Mouse (Mus musculus): Measurements from ENCODE around the gene Zfp462. TPM values are rescaled to one million over a fixed set of nuclear protein-coding genes. Genes with fewer than 3 reads are reported as not detected.
A peak's percentile ranks its signal among the peaks of the same experiment; 100 is the strongest.
"Not testable (repeated sequence)": the region's sequence is repeated elsewhere in the genome, so short reads cannot be mapped to it uniquely, and the experiment has no call there.

The Zfp462 gene
- total RNA-seq, 2 experiments from 2014 or later: 50.5 to 58.9 TPM

DNA sequence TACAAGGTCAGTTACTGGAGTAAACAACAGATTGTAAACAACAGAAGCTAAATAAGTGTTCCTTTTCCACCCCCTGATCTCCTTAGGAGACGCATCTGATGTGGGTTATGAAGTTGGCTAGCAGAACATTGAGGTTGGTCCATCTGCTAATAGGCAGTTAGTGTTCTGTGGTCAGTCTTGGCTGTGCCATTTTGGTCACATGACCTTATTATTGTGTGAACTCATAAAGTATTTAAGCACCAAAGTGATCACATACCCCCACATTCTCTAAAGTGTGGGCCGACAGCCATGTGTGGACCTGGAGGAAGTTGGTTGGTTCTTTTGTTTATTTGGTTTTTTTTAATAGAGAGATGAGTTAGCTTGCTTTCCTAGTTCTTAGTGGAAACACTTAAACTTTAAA is 39.7 kb downstream of the Zfp462 start:
- intact Hi-C loops (cut with DNase I): no loop called here
- DNase-seq (ENCODE audit: low spot score in 2 of 2): no peak

DNA sequence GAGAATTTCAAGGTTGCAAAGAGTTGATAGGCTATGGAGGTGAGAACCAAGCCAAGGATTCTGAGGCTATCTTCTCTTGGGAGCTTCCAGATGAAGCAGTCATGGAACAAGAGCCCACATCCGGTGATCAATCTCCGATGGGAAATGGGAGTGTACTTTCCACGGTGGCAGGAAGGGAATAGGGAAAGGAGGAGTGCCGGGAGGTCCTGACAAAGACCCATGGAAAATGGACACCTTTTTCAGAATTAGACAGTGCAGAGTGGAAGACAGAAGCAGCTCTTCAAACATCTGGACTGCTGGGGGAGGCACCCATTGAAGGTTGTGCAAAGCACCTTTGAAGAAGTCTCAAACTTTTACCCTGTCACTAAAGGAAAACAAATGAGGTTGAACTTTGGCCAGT is 41.8 kb downstream of the Zfp462 start:
- intact Hi-C loops (cut with DNase I): no loop called here
- DNase-seq (ENCODE audit: low spot score in 2 of 2): no peak

DNA sequence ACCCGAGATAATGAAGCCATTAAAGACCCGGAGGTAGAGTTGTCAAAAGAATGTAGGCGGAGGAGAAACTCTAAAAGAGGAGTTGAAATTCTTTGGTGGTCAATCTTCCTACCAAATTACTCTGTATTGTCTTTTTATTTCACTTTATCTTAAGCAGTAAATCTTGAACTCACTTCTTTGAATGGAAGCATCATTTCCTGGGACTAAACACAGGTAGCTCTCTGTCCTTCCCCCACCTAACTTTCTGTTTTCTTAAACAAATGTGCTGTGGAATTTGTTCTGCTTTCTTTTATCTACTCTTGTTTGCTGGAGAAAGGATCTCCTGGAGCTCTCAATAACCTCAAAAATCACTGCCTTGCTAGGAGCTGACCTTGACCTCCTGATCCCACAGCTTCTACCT is 42.4 kb downstream of the Zfp462 start:
- intact Hi-C loops (cut with DNase I): no loop called here
- DNase-seq (ENCODE audit: low spot score in 2 of 2): no peak

DNA sequence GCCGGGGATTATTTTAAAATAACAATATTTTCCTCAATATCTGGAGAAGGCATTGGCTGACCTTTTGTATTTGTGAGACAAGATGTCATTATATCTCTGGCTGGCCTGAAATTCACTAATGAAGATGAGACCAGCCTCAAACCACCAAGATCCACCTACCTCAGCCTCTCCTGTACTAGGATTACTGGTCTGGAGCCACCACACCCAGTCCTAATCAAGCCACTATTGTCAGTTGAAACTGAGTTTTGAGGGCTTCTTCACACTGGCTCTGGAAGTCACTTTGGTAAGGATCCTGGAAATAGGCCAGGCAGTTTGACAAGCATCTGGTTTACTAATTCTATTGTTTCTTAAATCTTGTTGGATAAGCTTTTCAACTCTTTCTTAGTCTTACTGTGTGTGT is 43.1 kb downstream of the Zfp462 start:
- intact Hi-C loops (cut with DNase I): no loop called here
- DNase-seq (ENCODE audit: low spot score in 2 of 2): no peak

DNA sequence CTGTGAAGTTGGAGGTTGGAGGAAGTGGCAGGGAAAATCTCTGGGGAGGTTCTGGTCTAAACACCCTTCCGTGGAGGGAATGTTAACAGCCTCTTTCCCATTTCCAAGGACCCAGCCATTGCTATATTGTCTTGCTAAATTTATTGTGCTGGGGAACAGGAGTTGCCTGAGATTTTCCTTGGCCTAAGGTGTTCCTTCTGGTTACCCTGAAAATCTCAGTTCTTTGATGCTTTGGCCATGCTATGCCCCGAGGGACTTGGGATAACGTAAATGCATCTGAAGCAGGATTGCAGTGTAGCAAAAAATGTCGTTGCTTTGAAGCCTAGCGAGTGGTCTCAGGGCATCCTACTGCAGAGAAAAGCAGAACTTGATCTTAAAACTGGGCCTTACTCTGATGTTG is 47.1 kb downstream of the Zfp462 start:
- intact Hi-C loops (cut with DNase I): no loop called here
- DNase-seq (ENCODE audit: low spot score in 2 of 2): no peak

DNA sequence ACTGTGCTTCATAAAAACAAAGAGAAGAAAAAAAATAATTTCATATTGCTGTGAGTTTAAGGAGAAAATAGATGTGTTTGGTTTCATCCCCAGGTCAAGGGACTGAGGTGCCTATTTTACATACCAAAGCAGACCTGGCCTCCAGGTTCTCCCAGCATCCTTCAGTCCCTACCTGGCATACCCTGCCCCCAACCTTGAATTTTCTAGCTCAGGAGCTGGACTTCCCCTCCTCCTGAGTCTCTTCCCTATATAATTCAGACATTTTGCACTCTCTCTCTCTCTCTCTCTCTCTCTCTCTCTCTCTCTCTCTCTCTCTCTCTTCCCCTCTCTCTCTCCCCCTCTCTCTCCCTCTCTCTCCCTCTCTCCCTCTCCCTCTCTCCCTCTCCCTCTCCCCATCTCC is 48.2 kb downstream of the Zfp462 start:
- DNase-seq (ENCODE audit: low spot score in 2 of 2); intact Hi-C loops (cut with DNase I): not testable (repeated sequence)

DNA sequence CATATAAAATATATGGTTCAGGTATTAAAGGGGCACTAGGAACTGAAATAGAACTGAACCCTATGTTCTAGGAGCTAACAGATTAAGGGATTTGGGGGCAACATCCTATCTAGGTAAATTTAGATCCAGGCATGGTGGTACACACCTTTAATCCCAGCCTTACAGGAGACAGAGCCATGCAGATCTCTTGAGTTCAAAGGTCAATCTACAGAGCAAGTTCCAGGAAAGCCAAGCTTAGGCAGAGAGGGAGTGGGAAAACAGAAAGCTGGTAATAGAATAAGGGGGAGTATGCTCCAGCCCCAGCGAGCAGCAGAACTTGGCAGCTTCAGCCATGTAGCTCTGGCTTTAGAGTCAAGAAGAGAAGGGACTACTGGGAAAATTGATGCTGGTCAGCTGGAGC is 50.4 kb downstream of the Zfp462 start:
- intact Hi-C loops (cut with DNase I): no loop called here
- DNase-seq (ENCODE audit: low spot score in 2 of 2): no peak

DNA sequence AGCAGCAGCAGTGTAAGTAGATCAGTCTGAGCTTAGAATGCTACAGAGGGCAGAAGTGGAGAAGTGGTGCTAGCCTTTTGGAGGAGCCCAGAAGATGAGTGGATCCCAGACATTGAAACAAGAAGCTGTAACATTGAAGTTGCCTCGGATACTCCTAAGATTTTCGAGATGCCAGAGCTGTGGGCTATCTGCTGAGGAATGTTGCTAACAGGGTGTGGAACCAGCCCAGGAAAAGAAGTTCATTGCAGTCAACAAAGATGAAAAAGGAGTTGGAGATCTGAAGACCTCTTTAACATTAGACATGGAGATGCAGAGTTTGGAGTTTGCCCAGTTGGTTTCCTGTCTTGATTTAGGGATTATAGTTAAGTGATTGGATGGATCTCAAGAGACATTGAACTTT is 51.2 kb downstream of the Zfp462 start:
- intact Hi-C loops (cut with DNase I): no loop called here
- no peak for DNase-seq (ENCODE audit: low spot score in 2 of 2)

DNA sequence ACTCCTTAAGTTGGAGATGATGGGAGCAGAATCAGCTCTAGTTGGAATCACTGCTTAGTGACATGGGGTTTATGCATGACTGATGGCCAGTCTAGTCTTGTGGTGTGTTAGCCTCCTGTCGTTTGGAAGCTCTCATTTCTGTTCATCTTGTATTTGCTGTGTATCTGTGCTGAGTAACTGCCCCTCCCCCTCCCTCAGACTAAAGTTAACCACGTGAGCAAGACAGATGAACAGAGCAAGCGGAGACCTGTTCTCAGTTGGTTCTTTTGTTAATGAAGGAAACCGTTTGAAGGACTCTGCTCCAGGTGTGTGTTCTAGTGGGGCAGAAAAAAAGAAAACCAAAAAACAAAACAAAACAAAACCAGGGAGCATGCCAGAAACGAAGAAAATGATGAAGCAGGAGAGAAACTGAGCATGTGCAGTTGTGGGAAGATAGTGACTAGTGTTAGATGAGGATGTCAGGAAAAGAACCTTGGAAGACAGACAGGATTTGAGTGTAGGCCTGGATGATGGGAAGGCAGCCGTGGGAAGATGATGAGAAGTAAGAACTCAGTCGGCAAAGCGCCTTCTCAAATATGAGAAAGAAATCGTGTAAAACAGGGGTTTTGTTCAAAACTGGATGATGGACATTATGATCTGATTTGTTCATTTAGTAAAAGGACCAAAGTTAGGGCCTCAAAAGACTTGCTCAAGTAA is 53.4 kb downstream of the Zfp462 start:
- DNase-seq (ENCODE audit: low spot score in 2 of 2): peak in 1 of 2 experiments; percentile 54
- intact Hi-C loops (cut with DNase I): no loop called here

DNA sequence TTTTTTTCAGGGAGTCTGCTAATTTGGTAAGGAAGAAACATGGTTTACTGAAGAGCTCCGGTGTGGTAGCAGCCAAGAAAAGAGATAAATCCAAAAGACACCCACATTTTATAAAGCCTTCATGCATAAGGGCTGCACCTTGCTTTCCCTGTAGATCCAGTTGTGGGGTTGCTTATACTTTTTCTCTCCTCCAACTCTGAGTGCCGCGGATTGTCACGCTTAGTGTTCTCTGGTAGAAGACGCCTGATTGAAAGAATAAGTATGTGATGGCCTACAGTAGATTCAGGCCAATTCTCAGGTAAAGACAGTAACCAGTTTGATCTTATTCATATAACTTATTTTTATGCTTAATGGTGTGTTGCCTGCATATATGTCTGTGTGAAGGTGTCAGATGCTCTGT is 54.7 kb downstream of the Zfp462 start:
- intact Hi-C loops (cut with DNase I): no loop called here
- no peak for DNase-seq (ENCODE audit: low spot score in 2 of 2)

DNA sequence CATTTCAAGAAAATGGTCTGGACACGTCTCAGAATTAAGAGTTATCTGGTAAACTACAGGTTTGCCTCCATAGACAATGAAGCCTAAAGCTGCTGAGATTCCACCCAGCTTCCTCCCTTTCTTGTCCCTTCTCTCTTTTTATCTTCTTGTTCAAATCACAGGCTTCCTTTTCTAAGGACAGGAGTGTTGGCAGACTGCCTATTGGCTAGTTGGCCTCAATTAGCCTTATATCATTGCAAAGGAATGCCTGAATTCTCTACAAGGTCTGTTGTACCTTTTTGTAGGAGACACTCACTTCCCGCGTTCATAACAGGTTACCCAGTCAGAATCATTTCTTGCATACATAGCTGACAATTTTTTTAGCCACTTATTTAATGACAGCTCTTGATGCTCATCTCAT is 56.5 kb downstream of the Zfp462 start:
- no peak for DNase-seq (ENCODE audit: low spot score in 2 of 2)
- intact Hi-C loops (cut with DNase I): no loop called here

DNA sequence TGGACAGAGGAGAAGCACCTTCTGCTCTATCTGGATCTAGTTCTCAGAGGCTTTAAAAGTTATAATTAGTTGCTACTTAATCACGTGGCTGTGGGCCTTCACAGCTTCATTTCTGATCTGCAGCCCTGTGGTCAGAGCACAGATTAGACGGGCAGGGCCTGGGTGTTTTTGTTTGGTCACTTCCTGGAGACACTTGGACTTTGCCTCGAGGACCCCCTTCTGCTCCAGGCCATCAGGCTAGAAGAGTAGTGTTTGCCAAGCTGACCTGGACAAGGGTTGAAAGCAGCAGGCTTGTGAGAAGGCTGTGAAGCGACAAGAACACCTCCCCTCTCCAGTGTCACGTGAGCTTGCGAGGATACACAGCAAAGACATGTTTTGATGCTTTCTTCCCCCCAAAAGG is 58.3 kb downstream of the Zfp462 start:
- DNase-seq (ENCODE audit: low spot score in 2 of 2): no peak
- intact Hi-C loops (cut with DNase I): no loop called here

DNA sequence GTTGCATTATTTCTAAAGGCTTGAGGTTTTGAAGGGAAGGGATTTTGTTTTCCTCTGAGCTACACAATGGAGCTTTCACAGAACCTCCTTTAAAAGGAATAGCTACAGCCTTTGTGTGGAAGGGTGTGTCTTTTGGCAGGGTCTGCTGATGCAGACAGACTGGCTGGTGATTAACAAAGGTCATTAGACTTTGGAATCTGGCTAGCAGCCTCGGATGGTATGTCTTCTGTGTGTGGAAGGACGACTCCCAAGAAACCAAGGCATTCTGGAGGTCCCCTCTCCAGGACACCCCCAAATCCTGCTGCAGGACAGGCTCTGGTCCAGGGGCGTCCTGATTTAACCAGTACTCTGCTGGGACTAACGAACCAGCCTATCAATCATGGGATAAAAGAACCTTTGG is 60.2 kb downstream of the Zfp462 start:
- DNase-seq (ENCODE audit: low spot score in 2 of 2): no peak
- intact Hi-C loops (cut with DNase I): loop anchor here (2.0 kb wide), 1 partner anchor 56 kb away; no protein-coding TSS in a partner anchor

DNA sequence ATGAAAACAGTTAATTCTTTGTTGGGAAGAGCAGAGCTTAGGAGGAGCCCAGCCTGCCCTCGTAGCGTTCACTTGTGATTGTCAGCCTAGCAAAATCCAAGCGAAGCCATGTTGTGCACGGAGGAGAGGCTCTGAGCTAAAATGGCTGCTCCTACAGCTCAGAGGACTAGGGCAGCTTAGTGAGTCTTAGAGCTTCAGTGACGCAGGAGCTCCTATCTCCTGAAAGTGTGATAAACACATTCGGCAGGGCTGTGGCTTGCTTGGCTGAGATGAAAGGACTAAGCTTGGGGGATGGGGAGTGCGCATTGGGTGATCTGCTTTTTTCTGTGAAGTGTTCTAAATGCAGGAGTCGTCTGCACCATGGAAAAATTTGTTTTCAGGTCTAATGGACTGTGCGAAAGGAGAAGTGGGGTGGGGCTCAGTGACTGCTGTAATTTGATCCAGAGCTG is 60.7 kb downstream of the Zfp462 start:
- peak; percentile 25 to 68 for DNase-seq (ENCODE audit: low spot score in 2 of 2)
- intact Hi-C loops (cut with DNase I): loop anchor here (2.0 kb wide), 1 partner anchor 57 kb away; no protein-coding TSS in a partner anchor

DNA sequence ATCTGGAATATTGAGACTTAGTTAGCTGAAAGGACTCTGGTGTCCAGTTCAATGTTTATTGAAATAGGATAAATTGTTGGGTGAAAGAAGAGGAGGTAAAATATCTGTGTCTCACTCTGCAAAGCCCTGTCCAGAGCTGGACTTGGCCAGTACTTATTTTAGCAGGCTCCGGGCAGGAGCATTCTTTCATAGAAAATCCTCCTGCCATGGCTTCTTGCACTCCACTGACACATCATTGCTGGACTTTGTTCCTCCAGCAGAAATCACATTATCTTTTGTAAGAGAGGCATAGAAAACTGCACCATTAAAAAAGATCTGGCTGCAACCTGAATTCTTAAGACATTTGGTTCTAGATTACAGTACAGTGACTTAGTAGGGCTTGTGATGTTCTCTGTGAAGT is 61.2 kb downstream of the Zfp462 start:
- intact Hi-C loops (cut with DNase I): no loop called here

DNA sequence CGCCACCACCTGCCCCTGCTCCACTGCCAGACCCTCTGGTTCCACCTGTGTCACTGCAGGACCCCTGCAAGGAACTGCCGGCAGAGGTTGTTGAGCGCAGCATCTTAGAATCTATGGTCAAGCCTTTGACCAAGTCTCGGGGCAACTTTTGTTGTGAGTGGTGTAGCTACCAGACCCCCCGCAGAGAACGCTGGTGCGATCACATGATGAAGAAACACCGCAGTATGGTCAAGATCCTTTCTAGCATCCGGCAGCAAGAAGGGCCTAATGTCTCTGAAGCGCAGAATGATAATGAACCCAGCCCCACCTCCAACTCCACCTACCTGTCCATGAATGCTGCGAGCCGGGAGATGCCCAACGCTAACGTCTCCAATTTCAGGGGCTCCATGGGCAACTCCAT is 63.8 kb downstream of the Zfp462 start:
- no peak for DNase-seq (ENCODE audit: low spot score in 2 of 2)
- intact Hi-C loops (cut with DNase I): no loop called here

More for the DNA sequence above, 61.2 kb downstream of the Zfp462 start:
- no peak for DNase-seq (ENCODE audit: low spot score in 2 of 2)

DNA sequence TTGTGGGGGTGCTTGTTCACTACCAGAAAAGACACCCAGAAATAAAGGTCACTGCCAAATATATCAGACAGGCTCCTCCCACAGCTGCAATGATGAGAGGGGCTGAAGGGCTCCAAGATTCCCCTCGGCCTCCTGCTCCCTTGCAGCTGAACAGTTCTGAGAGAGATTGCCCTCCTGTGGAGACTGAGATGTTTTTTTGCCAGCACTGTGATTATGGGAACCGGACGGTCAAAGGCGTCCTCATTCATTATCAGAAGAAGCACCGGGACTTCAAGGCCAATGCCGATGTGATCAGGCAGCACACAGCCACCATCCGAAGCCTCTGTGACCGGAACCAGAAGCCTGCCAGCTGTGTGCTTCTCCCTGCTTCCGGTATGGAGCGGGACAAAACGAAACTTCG is 66.5 kb downstream of the Zfp462 start:
- intact Hi-C loops (cut with DNase I): no loop called here
- DNase-seq (ENCODE audit: low spot score in 2 of 2): no peak

DNA sequence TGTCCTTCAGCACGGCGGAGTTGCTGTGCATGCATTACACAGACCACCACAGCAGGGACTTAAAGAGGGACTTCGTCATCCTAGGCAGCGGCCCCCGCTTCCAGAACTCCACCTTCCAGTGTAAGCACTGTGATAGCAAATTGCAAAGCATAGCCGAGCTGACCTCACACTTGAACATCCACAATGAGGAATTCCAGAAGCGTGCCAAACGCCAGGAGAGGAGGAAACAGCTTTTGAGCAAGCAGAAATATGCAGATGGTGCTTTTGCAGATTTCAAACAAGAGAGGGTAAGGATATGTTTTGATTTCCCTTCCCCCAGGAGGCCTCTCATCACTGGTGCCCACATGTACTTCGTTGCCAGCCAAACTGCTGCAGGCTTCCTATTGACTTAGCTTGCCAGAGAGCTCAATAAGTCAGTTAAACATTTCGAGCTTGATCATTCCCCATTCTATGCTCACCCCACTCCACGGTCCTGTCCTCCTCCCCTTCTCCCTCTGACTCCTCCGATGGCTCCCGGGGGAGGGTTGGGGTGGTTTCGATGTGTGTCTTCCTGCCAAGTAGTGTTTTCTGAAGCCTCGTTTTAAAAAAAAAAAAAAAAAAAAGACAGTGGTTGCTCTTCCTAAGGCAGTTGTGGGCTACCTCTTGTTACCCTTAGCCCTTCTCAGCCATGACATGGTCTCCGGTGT is 68.9 kb downstream of the Zfp462 start:
- peak; percentile 50 to 86 for DNase-seq (ENCODE audit: low spot score in 2 of 2)
- intact Hi-C loops (cut with DNase I): no loop called here

DNA sequence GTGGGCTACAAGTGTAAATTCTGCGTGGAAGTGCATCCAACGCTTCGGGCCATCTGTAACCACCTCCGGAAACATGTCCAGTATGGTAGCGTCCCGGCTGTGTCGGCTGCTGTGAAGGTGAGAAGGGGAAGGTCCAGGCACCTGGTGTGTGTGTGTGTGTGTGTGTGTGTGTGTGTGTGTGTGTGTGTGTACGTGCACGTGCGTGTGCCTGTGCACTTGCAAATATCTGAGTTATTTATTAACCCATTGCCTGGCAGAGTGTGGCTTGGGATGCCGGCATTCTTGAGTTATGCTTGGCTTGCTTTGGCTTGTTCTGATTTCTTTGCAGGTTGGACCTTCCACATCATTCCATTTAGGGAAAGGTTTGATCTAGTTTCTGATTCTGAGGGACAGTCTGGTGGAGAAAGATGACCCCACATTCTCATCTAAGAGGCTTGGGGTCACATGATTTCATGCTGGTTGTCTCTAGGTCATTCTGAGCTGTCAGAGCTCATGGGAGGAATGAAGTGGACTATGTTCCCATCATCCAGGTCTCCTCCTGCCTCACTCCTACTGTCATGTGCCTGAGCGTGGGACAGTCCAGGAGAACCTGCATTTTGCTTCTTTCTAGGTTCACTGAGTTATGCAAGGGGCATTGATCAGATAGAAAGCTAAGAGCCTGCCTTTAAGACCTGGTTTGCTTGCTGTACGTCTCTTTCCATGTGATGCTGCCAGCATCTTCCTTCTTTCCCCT is 70.0 kb downstream of the Zfp462 start:
- no peak for DNase-seq (ENCODE audit: low spot score in 2 of 2)

DNA sequence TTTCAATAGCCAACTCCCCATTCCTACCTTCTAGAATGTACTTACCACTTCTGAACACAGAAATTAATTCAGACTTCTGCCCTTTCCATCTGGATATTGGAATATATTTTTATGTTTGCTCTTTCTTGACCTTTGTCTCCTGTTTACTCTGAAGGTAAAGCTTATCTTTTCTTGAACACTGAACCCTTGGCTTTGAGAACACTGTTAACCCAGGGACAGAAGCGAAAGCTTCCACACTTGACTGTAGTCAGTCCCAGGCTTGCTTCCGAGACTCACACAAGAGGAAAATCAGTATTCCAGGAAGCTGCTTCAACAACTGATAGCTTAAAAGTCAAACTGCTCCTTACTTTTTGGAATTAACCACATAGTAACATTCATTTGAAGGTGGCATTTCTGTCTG is 70.7 kb downstream of the Zfp462 start:
- DNase-seq (ENCODE audit: low spot score in 2 of 2): no peak
- intact Hi-C loops (cut with DNase I): no loop called here

More for the DNA sequence above, 70.0 kb downstream of the Zfp462 start:
- intact Hi-C loops (cut with DNase I): no loop called here

Data from left cerebral cortex, postnatal 25 days (tissue).